Mouse (Mus musculus) lung, embryonic 16.5 days (tissue): ENCODE results near the gene Mrps36. TPM values are rescaled to one million over a fixed set of nuclear protein-coding genes. Genes with fewer than 3 reads are reported as not detected.
A peak's percentile ranks its signal among the peaks of the same experiment; 100 is the strongest.
"Not testable (repeated sequence)": the region's sequence is repeated elsewhere in the genome, so short reads cannot be mapped to it uniquely, and the experiment has no call there.

Experiments used
- ATAC-seq: fragments of 200-750 bp; cut with Nextera tagmentation; 2 replicates; pipeline ENCODE4 v1.8.0; 2017; ENCODE audit warnings: low read depth, mild to moderate bottlenecking, moderate library complexity
- H3K27ac ChIP-seq: fragments of 300-500 bp; sonication (generic); 2 replicates; pipeline ENCODE4 v1.5.1; 2014; ENCODE audit warnings: mild to moderate bottlenecking, control low read depth, low read length
- H3K27me3 ChIP-seq: fragments of 300-500 bp; sonication (generic); 2 replicates; pipeline ENCODE4 v1.6.1; 2014; ENCODE audit warnings: low read depth, low read length, mixed read lengths; ENCODE audit not compliant: control insufficient read depth, insufficient read depth
- H3K36me3 ChIP-seq: fragments of 300-500 bp; sonication (generic); 2 replicates; pipeline ENCODE4 v1.6.1; 2014; ENCODE audit warnings: low read length; ENCODE audit not compliant: control insufficient read depth, insufficient read depth
- H3K4me1 ChIP-seq: fragments of 300-500 bp; sonication (generic); replicated peaks from 2 replicates; pipeline ENCODE4 v1.6.1; 2014; ENCODE audit warnings: low read length, mixed read lengths; ENCODE audit not compliant: control insufficient read depth, insufficient read depth
- H3K4me2 ChIP-seq: fragments of 300-500 bp; sonication (generic); 2 replicates; pipeline ENCODE4 v1.6.1; 2014; ENCODE audit warnings: low read depth, low read length, control low read depth
- H3K4me3 ChIP-seq: fragments of 300-500 bp; sonication (generic); 2 replicates; pipeline ENCODE4 v1.5.1; 2014; ENCODE audit warnings: mild to moderate bottlenecking, low read length, control low read depth
- H3K9ac ChIP-seq: fragments of 300-500 bp; sonication (generic); 2 replicates; pipeline ENCODE4 v1.6.1; 2014; ENCODE audit warnings: low read length, control low read depth
- H3K9me3 ChIP-seq: fragments of 300-500 bp; sonication (generic); 2 replicates; pipeline ENCODE4 v1.6.1; 2016; ENCODE audit warnings: low read length; ENCODE audit not compliant: control insufficient read depth
- WGBS: fragments of 180-500 bp; shearing (Covaris S2); extraction: QIAGEN DNeasy Blood & Tissue Kit; methylation state at CpG from one replicate; pipeline ENCODE4 v1.1.7; 2014; 5-methylcytosine and 5-hydroxymethylcytosine counted together
- polyA plus RNA-seq: library from polyadenylated mRNA; unstranded; fragments of >200 nt; fragmentation: Nextera tagmentation; extraction: Ambion mirVana; gene quantifications from 2 replicates; pipeline ENCODE4 v1.2.1, GENCODE M21; 2015

Mrps36 gene
- polyA plus RNA-seq = 152 and 163 TPM in 2 replicates

DNA sequence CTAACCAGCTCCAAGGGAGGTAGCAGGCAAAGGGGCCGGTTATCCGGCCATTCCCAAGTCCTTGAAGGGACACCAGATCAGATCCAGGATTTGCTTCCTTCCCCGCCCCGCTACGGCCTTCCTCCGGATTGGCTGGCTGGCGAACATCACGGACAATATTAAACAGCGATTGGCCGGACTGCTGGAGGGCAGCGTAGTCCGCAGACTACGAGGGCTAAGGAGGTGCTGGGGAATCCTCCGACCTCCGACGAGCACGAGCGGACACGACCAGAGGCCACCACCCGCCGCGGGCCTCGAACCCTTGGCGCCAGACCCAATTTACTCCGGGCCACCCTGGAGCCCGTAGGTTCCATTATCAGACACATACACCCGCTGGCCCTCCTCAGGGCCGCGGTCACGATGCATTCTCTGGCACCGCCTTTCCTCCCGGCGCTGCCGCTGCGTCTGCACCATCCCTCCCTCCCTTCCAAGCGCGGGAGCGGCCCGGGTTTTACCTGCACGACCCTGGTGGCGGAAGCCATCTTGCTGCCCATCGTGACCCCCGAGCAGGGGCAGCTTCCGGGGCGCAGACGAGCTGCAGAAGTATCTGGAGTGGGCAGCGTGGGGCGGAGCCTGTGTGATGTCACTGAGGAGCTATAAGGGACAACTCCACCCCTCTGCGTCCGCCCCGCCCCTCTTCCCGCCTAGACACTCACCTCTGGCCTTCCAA lies at the start of gene Mrps36:
TSS of gene Mrps36 (minus strand) at position 624 of the 709 bp plus-strand sequence.
- H3K9me3 ChIP-seq = no peaks in the 10 kb centered on the region
- peak within 1 kb of the TSS; percentile 60 for H3K4me2 ChIP-seq
- 0% methylated on average over 52 of the region's 52 CpGs for WGBS
- peak within 1 kb of the TSS; percentile 91 for H3K9ac ChIP-seq
- peak within 1 kb of the TSS; percentile 95 for H3K4me3 ChIP-seq
- H3K36me3 ChIP-seq = no peaks in the 10 kb centered on the region
- ATAC-seq = peak; percentile 97
- H3K27ac ChIP-seq = peak within 1 kb of the TSS; percentile 98
- peaks cover 10% of the 10 kb centered on the region for H3K4me1 ChIP-seq
- no peaks in the 10 kb centered on the region for H3K27me3 ChIP-seq

- H3K4me1 ChIP-seq = peaks cover 11% of the 10 kb centered on the region
- no peaks in the 10 kb centered on the region for H3K36me3 ChIP-seq
- H3K9ac ChIP-seq = no peak overlapping the region
- H3K27ac ChIP-seq = no peak overlapping the region
- H3K27me3 ChIP-seq = no peaks in the 10 kb centered on the region
- H3K4me2 ChIP-seq = no peak overlapping the region
- H3K9me3 ChIP-seq = 0 out of 2 replicates have a peak, but pooled peaks cover 3% of the 10 kb centered on the region
- ATAC-seq = no peak
- WGBS = 86% methylated on average over 3 of the region's 3 CpGs
- no peak overlapping the region for H3K4me3 ChIP-seq
Observed at GRCm38 (mm10) chr13:100789083-100789482, 44.6 kb upstream of the Mrps36 start.

DNA sequence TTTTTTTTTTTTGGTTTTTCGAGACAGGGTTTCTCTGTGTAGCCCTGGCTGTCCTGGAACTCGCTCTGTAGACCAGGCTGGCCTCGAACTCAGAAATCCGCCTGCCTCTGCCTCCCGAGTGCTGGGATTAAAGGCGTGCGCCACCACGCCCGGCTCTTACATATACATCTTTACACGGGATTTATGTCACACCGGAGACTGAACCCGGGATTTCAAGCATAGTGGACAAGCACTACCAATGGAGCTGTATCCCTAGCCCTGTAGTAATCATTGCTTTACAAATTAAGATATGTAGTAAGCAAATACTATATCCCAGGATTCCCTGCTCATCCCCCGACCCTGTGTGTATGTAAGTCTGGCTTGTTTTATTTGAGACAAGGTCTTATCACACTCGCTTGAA lies 43.6 kb upstream of the Mrps36 start:
- H3K9ac ChIP-seq, H3K36me3 ChIP-seq, ATAC-seq, H3K4me2 ChIP-seq, H3K27ac ChIP-seq, H3K9me3 ChIP-seq, H3K27me3 ChIP-seq, H3K4me3 ChIP-seq: not testable (repeated sequence)
- WGBS = 92% methylated on average over 10 of the region's 14 CpGs
- H3K4me1 ChIP-seq = peaks cover 19% of the 10 kb centered on the region

GRCm38 (mm10) chr13:100787316-100788010 lies 43.0 kb upstream of the Mrps36 start:
- peaks cover 6% of the 10 kb centered on the region for H3K36me3 ChIP-seq
- no peak overlapping the region for H3K4me3 ChIP-seq
- 0 out of 2 replicates have a peak, but pooled peaks cover 3% of the 10 kb centered on the region for H3K9me3 ChIP-seq
- no peak overlapping the region for H3K27ac ChIP-seq
- H3K4me1 ChIP-seq = peaks cover 19% of the 10 kb centered on the region
- no peak overlapping the region for H3K4me2 ChIP-seq
- 57% methylated on average over 6 of the region's 6 CpGs for WGBS
- no peaks in the 10 kb centered on the region for H3K27me3 ChIP-seq
- ATAC-seq = no peak
- H3K9ac ChIP-seq = no peak overlapping the region

GRCm38 (mm10) chr13:100786414-100786867 lies 42.0 kb upstream of the Mrps36 start, which contains the start of gene Ccnb1:
TSS of gene Ccnb1 (minus strand) at chr13:100786570.
- peak within 1 kb of the TSS; percentile 87 for H3K9ac ChIP-seq
- no peaks in the 10 kb centered on the region for H3K27me3 ChIP-seq
- WGBS = under 1% methylated on average over 35 of the region's 35 CpGs
- H3K4me1 ChIP-seq = peaks cover 19% of the 10 kb centered on the region
- H3K4me3 ChIP-seq = peak within 1 kb of the TSS; percentile 76
- H3K27ac ChIP-seq = peak within 1 kb of the TSS; percentile 59; the same call in 1 of the 2 replicates
- peak; percentile 98 for ATAC-seq
- no peaks in the 10 kb centered on the region for H3K9me3 ChIP-seq
- peaks cover 15% of the 10 kb centered on the region for H3K36me3 ChIP-seq
- H3K4me2 ChIP-seq = peak within 1 kb of the TSS; percentile 68

DNA sequence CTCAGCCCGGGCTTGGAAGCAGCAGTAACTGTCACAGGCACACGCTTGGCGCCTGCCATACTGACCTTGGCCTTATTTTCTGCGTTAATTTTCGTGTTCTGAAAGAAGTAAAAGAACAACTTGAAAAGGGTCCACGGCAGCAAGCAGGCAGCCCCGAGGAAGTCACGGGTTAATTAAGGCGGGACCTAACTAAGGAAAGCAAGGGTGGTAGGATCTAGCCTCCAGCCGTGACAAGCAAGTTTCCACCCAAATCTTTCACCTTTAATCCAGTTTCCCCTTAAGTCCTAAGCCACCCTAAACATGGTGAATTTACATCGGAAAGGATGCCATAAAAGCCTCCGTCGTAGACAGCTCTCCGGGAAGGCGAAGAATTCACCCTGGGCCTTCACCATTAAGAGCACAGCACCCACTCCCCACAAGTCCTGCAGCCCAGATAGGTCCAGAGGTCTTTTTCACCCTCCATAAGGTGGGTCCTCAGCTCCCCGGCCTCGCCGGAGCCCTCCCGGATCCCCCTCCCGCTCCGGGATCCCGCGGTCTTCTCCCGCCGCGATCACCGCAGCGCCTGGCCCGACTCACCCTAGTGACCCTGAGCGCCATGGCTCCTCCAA lies 41.5 kb upstream of the Mrps36 start:
- Histone ChIP-seq H3K27ac (peak overlapping the region; percentile 59; the same call in 1 of the 2 replicates), H3K4me1 (peaks cover 19% of the 10 kb centered on the region), H3K36me3 (peaks cover 17% of the 10 kb centered on the region), H3K4me2 (peak overlapping the region; percentile 68), H3K9me3 (no peaks in the 10 kb centered on the region), H3K4me3 (peak overlapping the region; percentile 76), H3K9ac (peak overlapping the region; percentile 87), H3K27me3 (no peaks in the 10 kb centered on the region)
- ATAC-seq = peak; percentile 19
- under 1% methylated on average over 30 of the region's 30 CpGs for WGBS

- Histone ChIP-seq H3K4me3 (no peak overlapping the region), H3K4me2 (no peak overlapping the region), H3K27ac (no peak overlapping the region), H3K9ac (no peak overlapping the region), H3K36me3 (peaks cover 19% of the 10 kb centered on the region), H3K9me3 (no peaks in the 10 kb centered on the region), H3K27me3 (no peaks in the 10 kb centered on the region), H3K4me1 (peaks cover 15% of the 10 kb centered on the region)
- WGBS = 61% methylated on average over 3 of the region's 3 CpGs
- no peak for ATAC-seq
Observed at GRCm38 (mm10) chr13:100777491-100777890, 33.0 kb upstream of the Mrps36 start.

DNA sequence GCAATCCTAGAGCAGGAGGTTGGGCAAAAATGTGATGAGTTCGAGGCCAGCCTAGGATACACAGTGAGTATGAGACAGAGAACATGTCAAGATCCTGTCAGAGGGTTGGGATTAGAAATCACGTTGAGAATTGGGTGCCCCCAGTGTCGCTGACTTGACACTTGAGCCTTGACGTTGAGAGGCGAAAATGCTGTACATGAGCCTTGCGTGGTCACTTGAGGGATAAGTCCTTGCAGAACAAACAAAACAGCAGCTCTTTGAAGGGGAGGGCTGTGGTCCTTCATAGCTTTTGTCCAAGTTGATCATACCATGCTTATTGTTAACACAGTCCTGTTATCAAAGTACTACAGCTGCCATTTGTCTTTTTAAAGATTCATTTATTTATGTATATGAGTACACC lies 32.3 kb upstream of the Mrps36 start:
- H3K4me2 ChIP-seq = no peak overlapping the region

DNA sequence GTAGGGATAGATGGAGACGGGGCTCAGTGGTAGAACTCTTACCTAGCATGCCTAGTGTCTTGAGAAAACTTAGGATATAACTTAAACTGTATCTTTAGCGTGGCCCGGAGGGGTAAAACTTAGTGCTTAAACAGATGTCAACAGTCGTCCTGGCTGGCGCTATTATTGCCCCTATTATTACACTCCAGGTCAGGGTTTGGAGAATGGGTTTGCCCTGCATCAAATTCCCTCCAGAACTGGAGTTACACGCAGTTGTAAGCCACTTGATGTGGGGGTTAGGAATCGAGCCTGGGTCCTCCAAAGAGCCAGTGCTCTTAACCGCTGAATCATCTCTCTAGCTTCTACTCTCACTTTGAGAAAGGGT lies 31.6 kb upstream of the Mrps36 start:
- 0 out of 2 replicates have a peak, but pooled peaks have one; percentile 6 for ATAC-seq
- H3K4me1 ChIP-seq = peaks cover 15% of the 10 kb centered on the region
- H3K4me2 ChIP-seq = peak overlapping the region; percentile 87
- H3K4me3 ChIP-seq = peak overlapping the region; percentile 89
- peak overlapping the region; percentile 63 for H3K27ac ChIP-seq
- H3K36me3 ChIP-seq = peaks cover 12% of the 10 kb centered on the region
- peak overlapping the region; percentile 85 for H3K9ac ChIP-seq
- H3K9me3 ChIP-seq = no peaks in the 10 kb centered on the region
- no peaks in the 10 kb centered on the region for H3K27me3 ChIP-seq
- WGBS = 8% methylated on average over 8 of the region's 8 CpGs

More for the DNA sequence above, 32.3 kb upstream of the Mrps36 start:
- ATAC-seq = no peak
- Histone ChIP-seq H3K4me1 (peaks cover 15% of the 10 kb centered on the region), H3K9me3 (no peaks in the 10 kb centered on the region), H3K4me3 (no peak overlapping the region), H3K9ac (no peak overlapping the region), H3K27ac (no peak overlapping the region), H3K27me3 (no peaks in the 10 kb centered on the region), H3K36me3 (peaks cover 15% of the 10 kb centered on the region)
- WGBS = 41% methylated on average over 6 of the region's 6 CpGs
